Comparison of ENCODE assay signal across 9 mouse cellular contexts in the genomic region with DNA sequence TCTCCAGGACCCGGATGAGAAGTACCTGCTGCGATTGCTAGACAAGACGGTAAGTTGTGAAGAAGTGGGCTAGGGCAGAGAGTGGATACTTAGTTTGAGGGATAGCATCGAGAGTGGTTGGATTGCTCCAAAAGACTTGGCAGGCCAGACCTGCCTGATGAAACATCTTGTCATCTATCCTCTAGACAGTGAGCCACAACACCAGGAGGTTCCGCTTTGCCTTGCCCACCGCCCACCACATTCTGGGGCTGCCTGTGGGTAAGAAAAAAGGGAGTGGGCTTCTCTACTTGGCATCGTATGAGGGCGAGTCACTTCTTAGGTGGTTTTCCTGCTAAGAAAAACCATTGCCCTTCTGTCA. TPM values are rescaled to one million over a fixed set of nuclear protein-coding genes. Genes with fewer than 3 reads are reported as not detected.
A peak's percentile ranks its signal among the peaks of the same experiment; 100 is the strongest.
DNase-seq lines count a peak whose midpoint lies in the region; ATAC-seq and TF ChIP-seq lines count a peak whose summit lies in the region.
"Had no signal": no experiment of that assay in that cellular context is flagged by ENCODE, and none has a peak within 500 bp of the region (broad histone marks: within the 10 kb centered on the region; RNA-seq: fewer than 3 reads in every experiment).

No protein-coding gene starts in this region.

- peak overlapping the region; percentile 72 for H3K4me3 ChIP-seq in spleen, adult 2 months (ENCODE audit: extremely low read depth, insufficient read depth, insufficient read length)
- H3K4me3 ChIP-seq in embryonic fibroblast, embryonic 13.5 days (ENCODE audit: insufficient read depth, low read length), result peak overlapping the region; percentile 84
- H3K4me3 ChIP-seq in limb, embryonic 15.5 days, result peak overlapping the region; percentile 90
- peak overlapping the region; percentile 82 for H3K4me3 ChIP-seq in stomach, embryonic 15.5 days (replicated peaks)

- peak overlapping the region; percentile 72 for H3K9ac ChIP-seq in limb, embryonic 15.5 days
- peak overlapping the region; percentile 79 for H3K9ac ChIP-seq in stomach, embryonic 15.5 days

- H3K27me3 ChIP-seq in spleen, adult 2 months (ENCODE audit: control insufficient read depth, insufficient read depth, low read length), result no peaks in the 10 kb centered on the region
- no peaks in the 10 kb centered on the region for H3K27me3 ChIP-seq in limb, embryonic 15.5 days
- H3K27me3 ChIP-seq in stomach, embryonic 15.5 days (replicated peaks), result no peaks in the 10 kb centered on the region

- peaks cover 3% of the 10 kb centered on the region; the same call in 1 of the 2 replicates for H3K36me3 ChIP-seq in spleen, adult 2 months (ENCODE audit: control insufficient read depth, insufficient read depth, low read length)
- H3K36me3 ChIP-seq in limb, embryonic 15.5 days, result peaks cover 39% of the 10 kb centered on the region
- peaks cover 18% of the 10 kb centered on the region for H3K36me3 ChIP-seq in stomach, embryonic 15.5 days

- DNase-seq in spleen, adult 2 months (ENCODE audit: low read depth in 1 of 2, low spot score in 2 of 2), result no peak
- no peak for DNase-seq in spleen, adult 12 weeks (ENCODE audit: low spot score)
- no peak for DNase-seq in left cerebral cortex, postnatal 14 days (ENCODE audit: low spot score in 2 of 2)
- no peak for DNase-seq in urinary bladder, adult 2 months (ENCODE audit: low spot score)
- no peak for DNase-seq in thymus, postnatal 14 days

- peak overlapping the region; percentile 85 for H3K4me2 ChIP-seq in limb, embryonic 15.5 days
- H3K4me2 ChIP-seq in stomach, embryonic 15.5 days, result peak overlapping the region; percentile 83

- intact Hi-C loops in left cerebral cortex, postnatal 14 days (cut with DNase I), result no loop called here

- H3K4me1 ChIP-seq in spleen, adult 2 months (ENCODE audit: control insufficient read depth, insufficient read depth, insufficient read length), result peaks cover 3% of the 10 kb centered on the region; the same call in 1 of the 2 replicates
- H3K4me1 ChIP-seq in embryonic fibroblast, embryonic 13.5 days (ENCODE audit: control insufficient read depth, insufficient read depth, low read length), result 0 out of 2 replicates have a peak, but pooled peaks cover 5% of the 10 kb centered on the region
- peaks cover 9% of the 10 kb centered on the region for H3K4me1 ChIP-seq in limb, embryonic 15.5 days
- H3K4me1 ChIP-seq in stomach, embryonic 15.5 days, result peaks cover 6% of the 10 kb centered on the region; the same call in 1 of the 2 replicates

- H3K27ac ChIP-seq in spleen, adult 2 months (ENCODE audit: insufficient read depth, low read length), result no peak overlapping the region
- H3K27ac ChIP-seq in embryonic fibroblast, embryonic 13.5 days (ENCODE audit: insufficient read depth, low read length), result peak overlapping the region; percentile 91
- peak overlapping the region; percentile 85 for H3K27ac ChIP-seq in limb, embryonic 15.5 days
- peak overlapping the region; percentile 80 for H3K27ac ChIP-seq in stomach, embryonic 15.5 days

- no peak for TF ChIP-seq CTCF in spleen, adult 2 months (IDR thresholded peaks at IDR 0.05; ENCODE audit: extremely low read depth, insufficient read depth, insufficient read length, insufficient replicate concordance)
- no peak for TF ChIP-seq CTCF in embryonic fibroblast, embryonic 13.5 days (IDR thresholded peaks at IDR 0.05; ENCODE audit: borderline replicate concordance, insufficient read depth, low read length)

- no peak for TF ChIP-seq POLR2A in spleen, adult 2 months (IDR thresholded peaks at IDR 0.05; ENCODE audit: low read depth, low read length)
- TF ChIP-seq POLR2A in embryonic fibroblast, embryonic 13.5 days (IDR thresholded peaks at IDR 0.05; ENCODE audit: low read depth, low read length), result peak; percentile 55; the same call in 1 of the 2 replicates

- 24% methylated on average over 8 of the region's 8 CpGs for WGBS in spleen, adult 2 months
- WGBS in limb, embryonic 15.5 days, result 29% methylated on average over 8 of the region's 8 CpGs
- 18% methylated on average over 8 of the region's 8 CpGs for WGBS in stomach, embryonic 15.5 days

- H3K9me3 ChIP-seq in limb, embryonic 15.5 days, result no peaks in the 10 kb centered on the region
- no peaks in the 10 kb centered on the region for H3K9me3 ChIP-seq in stomach, embryonic 15.5 days

- no peak for ATAC-seq in limb, embryonic 15.5 days (ENCODE audit: insufficient number of reproducible peaks, low FRiP score, low TSS enrichment, low read depth)
- no peak; the same call in 1 of the 2 replicates for ATAC-seq in stomach, embryonic 15.5 days (ENCODE audit: insufficient read depth, low FRiP score, low read depth)

RNA-seq across cellular contexts. Expression of a gene that starts 1.0 kb away (rescaled TPM):
- polyA plus RNA-seq in spleen, adult 2 months (2012; rRNA removed), result 46.0 and 46.4 TPM in 2 replicates
- polyA plus RNA-seq in embryonic fibroblast, embryonic 13.5 days (2011; ENCODE audit: insufficient read length, low read depth, missing spikeins), result 135 and 158 TPM in 2 replicates
- 38.8 and 44.2 TPM in 2 replicates for polyA plus RNA-seq in limb, embryonic 15.5 days (2015; fragmentation: Nextera tagmentation; extraction: Ambion mirVana)
- 38.5 and 40.1 TPM in 2 replicates for polyA plus RNA-seq in stomach, embryonic 15.5 days (2015; fragmentation: Nextera tagmentation; extraction: Ambion mirVana)
- 10 to 100 TPM; 15.9 TPM for total RNA-seq in left cerebral cortex, postnatal 14 days (2021)
- 41.1 and 41.7 TPM in 2 replicates for polyA plus RNA-seq in urinary bladder, adult 2 months (2012; rRNA removed)

RNA-seq across cellular contexts. Expression of a gene that starts 8.8 kb away (rescaled TPM):
- polyA plus RNA-seq in spleen, adult 2 months (2012; rRNA removed), result 106 and 122 TPM in 2 replicates
- polyA plus RNA-seq in embryonic fibroblast, embryonic 13.5 days (2011; ENCODE audit: insufficient read length, low read depth, missing spikeins), result 87.5 and 99.8 TPM in 2 replicates
- 102 and 109 TPM in 2 replicates for polyA plus RNA-seq in limb, embryonic 15.5 days (2015; fragmentation: Nextera tagmentation; extraction: Ambion mirVana)
- polyA plus RNA-seq in stomach, embryonic 15.5 days (2015; fragmentation: Nextera tagmentation; extraction: Ambion mirVana), result 82.5 and 93.6 TPM in 2 replicates
- total RNA-seq in left cerebral cortex, postnatal 14 days (2021), result 10 to 100 TPM; 63.4 to 66.2 TPM
- 77.7 and 87.7 TPM in 2 replicates for polyA plus RNA-seq in urinary bladder, adult 2 months (2012; rRNA removed)

RNA-seq across cellular contexts. Expression of a gene that starts 20.7 kb away (rescaled TPM):
- polyA plus RNA-seq in spleen, adult 2 months (2012; rRNA removed), result not detected in 2 replicates
- not detected in 2 replicates for polyA plus RNA-seq in embryonic fibroblast, embryonic 13.5 days (2011; ENCODE audit: insufficient read length, low read depth, missing spikeins)
- not detected in 2 replicates for polyA plus RNA-seq in limb, embryonic 15.5 days (2015; fragmentation: Nextera tagmentation; extraction: Ambion mirVana)
- not detected in 2 replicates for polyA plus RNA-seq in stomach, embryonic 15.5 days (2015; fragmentation: Nextera tagmentation; extraction: Ambion mirVana)
- total RNA-seq in left cerebral cortex, postnatal 14 days (2021), result not detected
- not detected in 2 replicates for polyA plus RNA-seq in urinary bladder, adult 2 months (2012; rRNA removed)
- polyA plus RNA-seq: large intestine, adult 2 months had no signal

RNA-seq across cellular contexts. Expression of a gene that starts 44.6 kb away (rescaled TPM):
- 39.2 and 42.2 TPM in 2 replicates for polyA plus RNA-seq in spleen, adult 2 months (2012; rRNA removed)
- polyA plus RNA-seq in embryonic fibroblast, embryonic 13.5 days (2011; ENCODE audit: insufficient read length, low read depth, missing spikeins), result 66.3 and 68.0 TPM in 2 replicates
- 80.2 and 80.3 TPM in 2 replicates for polyA plus RNA-seq in limb, embryonic 15.5 days (2015; fragmentation: Nextera tagmentation; extraction: Ambion mirVana)
- 85.8 and 90.6 TPM in 2 replicates for polyA plus RNA-seq in stomach, embryonic 15.5 days (2015; fragmentation: Nextera tagmentation; extraction: Ambion mirVana)
- total RNA-seq in left cerebral cortex, postnatal 14 days (2021), result 10 to 100 TPM; 67.6 to 95.0 TPM
- 55.4 and 57.5 TPM in 2 replicates for polyA plus RNA-seq in urinary bladder, adult 2 months (2012; rRNA removed)

RNA-seq across cellular contexts. Expression of a gene that starts 48.9 kb away (rescaled TPM):
- 4.8 and 5.9 TPM in 2 replicates for polyA plus RNA-seq in spleen, adult 2 months (2012; rRNA removed)
- polyA plus RNA-seq in embryonic fibroblast, embryonic 13.5 days (2011; ENCODE audit: insufficient read length, low read depth, missing spikeins), result 14.0 and 16.4 TPM in 2 replicates
- polyA plus RNA-seq in limb, embryonic 15.5 days (2015; fragmentation: Nextera tagmentation; extraction: Ambion mirVana), result 22.1 and 25.9 TPM in 2 replicates
- polyA plus RNA-seq in stomach, embryonic 15.5 days (2015; fragmentation: Nextera tagmentation; extraction: Ambion mirVana), result 24.0 and 24.2 TPM in 2 replicates
- total RNA-seq in left cerebral cortex, postnatal 14 days (2021), result 10 to 100 TPM; 35.4 to 37.1 TPM
- polyA plus RNA-seq in urinary bladder, adult 2 months (2012; rRNA removed), result 15.2 and 16.3 TPM in 2 replicates
